Mouse (Mus musculus) C2C12 (cell line): Measurements from ENCODE around the gene Slc25a33. TPM values are rescaled to one million over a fixed set of nuclear protein-coding genes. Genes with fewer than 3 reads are reported as not detected.

Experiments
- H3K27me3 ChIP-seq: one replicate; pipeline ENCODE4 v1.6.1; 2011; ENCODE audit not compliant: control insufficient read depth, insufficient read depth, insufficient read length
- H3K36me3 ChIP-seq: one replicate; pipeline ENCODE4 v1.6.1; 2011; ENCODE audit not compliant: control insufficient read depth, insufficient read depth
- H3K4me3 ChIP-seq: one replicate; pipeline ENCODE4 v1.5.1; 2011; ENCODE audit warnings: mild to moderate bottlenecking, control low read depth; ENCODE audit not compliant: poor library complexity, insufficient read depth, severe bottlenecking
- H3K79me2 ChIP-seq: one replicate; pipeline ENCODE4 v1.6.1; 2011; ENCODE audit not compliant: control insufficient read depth, insufficient read depth
- H3K79me3 ChIP-seq: one replicate; pipeline ENCODE4 v1.6.1; 2011; ENCODE audit warnings: low read depth, control low read depth
- H3ac ChIP-seq: one replicate; pipeline ENCODE3; 2011; ENCODE audit warnings: low read depth; ENCODE audit not compliant: control insufficient read depth, insufficient read length
- CEBPB ChIP-seq: IDR thresholded peaks from one replicate; pipeline ENCODE4 v1.6.1; 2011; ENCODE audit warnings: low read depth, mild to moderate bottlenecking, control low read depth, moderate library complexity
- CTCF ChIP-seq: IDR thresholded peaks from one replicate; pipeline ENCODE4 v1.5.1; 2011; ENCODE audit not compliant: control insufficient read depth, insufficient read depth, insufficient read length
- FOSL1 ChIP-seq: IDR thresholded peaks from one replicate; pipeline ENCODE4 v1.8.0; 2011; ENCODE audit warnings: mild to moderate bottlenecking, low read length; ENCODE audit not compliant: poor library complexity, insufficient read depth, severe bottlenecking
- MAX ChIP-seq: IDR thresholded peaks from one replicate; pipeline ENCODE4 v1.6.1; 2011; ENCODE audit warnings: mild to moderate bottlenecking, control low read depth
- MYOD1 ChIP-seq: IDR thresholded peaks from one replicate; pipeline ENCODE4 v1.6.1; 2011; ENCODE audit warnings: low read depth; ENCODE audit not compliant: control insufficient read depth, insufficient read length
- MYOG ChIP-seq: IDR thresholded peaks from one replicate; pipeline ENCODE4 v1.6.1; 2011; ENCODE audit not compliant: control insufficient read depth, insufficient read length; ENCODE audit errors: extremely low read depth
- USF1 ChIP-seq: IDR thresholded peaks from one replicate; pipeline ENCODE4 v1.6.1; 2011; ENCODE audit warnings: low read depth, mild to moderate bottlenecking, control low read depth, moderate library complexity
- microRNA-seq: library from miRNA; unstranded; fragments of <30 nt; microRNA quantifications from one replicate; pipeline ENCODE4, GENCODE M21; 2019; ENCODE audit warnings: borderline microRNAs expressed
- polyA plus RNA-seq: library from polyadenylated mRNA; unstranded; fragments of >200 nt; fragmentation: generic; extraction: Trizol; gene quantifications from one replicate; pipeline ENCODE4 v1.2.1, GENCODE M21; 2012; ENCODE audit warnings: missing spikeins

The Slc25a33 gene
- polyA plus RNA-seq, 1 experiment, result 10.2 TPM

DNA sequence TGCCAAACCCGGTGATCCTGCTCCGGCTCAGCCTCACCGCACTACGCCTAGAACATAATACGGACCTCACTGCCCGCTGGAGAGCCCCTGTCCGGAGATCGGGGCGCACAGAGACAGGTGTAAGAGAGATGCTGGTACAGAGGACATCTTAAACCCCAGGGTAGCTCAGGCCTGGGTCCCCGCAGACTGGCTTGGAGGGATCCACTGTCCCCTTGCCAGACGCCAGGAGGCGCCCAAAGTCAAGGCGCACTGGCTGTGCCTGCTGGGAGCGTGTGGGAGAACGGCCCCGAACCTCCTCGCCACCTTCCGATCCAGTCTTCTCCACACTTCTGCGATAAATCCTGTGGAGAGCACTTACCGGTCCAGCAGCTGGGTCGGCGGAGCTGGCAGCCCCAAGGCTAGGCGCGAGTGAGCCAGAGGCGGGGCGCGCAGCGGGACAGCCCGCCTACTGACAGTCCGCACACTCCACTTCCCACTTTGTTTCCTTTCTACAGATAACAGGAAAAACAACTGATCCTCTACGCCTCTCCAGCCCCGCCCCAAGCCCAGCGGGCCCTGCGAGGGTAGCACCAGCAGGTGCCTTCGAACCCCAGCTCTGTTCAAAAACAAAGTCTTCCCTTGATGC lies 75.8 kb downstream of the Slc25a33 start:
- no peaks in the 10 kb centered on the region for H3K79me2 ChIP-seq
- H3ac ChIP-seq, result peak overlapping the region; percentile 14
- H3K36me3 ChIP-seq, result no peaks in the 10 kb centered on the region
- peak overlapping the region; percentile 6 for H3K4me3 ChIP-seq
- no peaks in the 10 kb centered on the region for H3K27me3 ChIP-seq
- TF ChIP-seq CEBPB (no peak), FOSL1 (no peak), MAX (no peak), MYOD1 (no peak), MYOG (no peak), USF1 (no peak), CTCF (peak; percentile 89)
- no peaks in the 10 kb centered on the region for H3K79me3 ChIP-seq

DNA sequence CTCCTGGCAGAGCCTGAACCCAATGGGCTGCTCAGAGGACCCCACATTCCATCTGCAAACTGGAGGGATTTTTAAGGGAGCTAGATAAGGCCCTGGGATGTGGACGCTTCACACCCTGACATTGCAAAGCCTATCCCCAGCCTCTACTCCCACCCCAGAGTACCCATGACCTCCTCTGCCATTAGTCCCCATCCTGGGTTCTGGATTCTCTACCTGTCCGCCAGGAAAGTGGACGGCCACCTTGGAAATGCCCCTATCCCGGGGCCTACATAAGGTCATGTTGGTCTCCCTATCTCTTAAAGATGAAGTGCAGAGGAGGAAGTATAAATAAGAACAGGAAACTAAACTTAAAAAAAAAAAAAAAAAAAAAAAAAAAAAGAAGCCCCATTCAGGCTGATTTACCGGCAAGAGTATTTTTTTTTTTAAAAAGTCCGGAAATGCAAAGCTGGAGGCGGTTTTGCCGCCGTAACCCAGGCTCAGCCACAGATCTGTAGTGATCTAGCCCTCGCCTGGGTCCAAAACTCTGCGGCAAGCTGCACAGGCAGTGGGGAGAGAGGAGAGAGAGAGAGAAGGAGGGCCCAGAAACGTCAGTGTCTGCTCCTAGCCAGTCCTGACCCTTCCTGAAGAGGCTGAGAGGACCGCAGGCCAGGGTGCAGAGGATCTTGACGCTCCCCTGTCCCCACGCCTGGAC lies 76.4 kb downstream of the Slc25a33 start:
- Histone ChIP-seq H3K79me3 (no peaks in the 10 kb centered on the region), H3K27me3 (no peaks in the 10 kb centered on the region), H3K4me3 (no peak overlapping the region), H3ac (peak overlapping the region; percentile 1), H3K36me3 (no peaks in the 10 kb centered on the region), H3K79me2 (no peaks in the 10 kb centered on the region)
- no peak for TF ChIP-seq USF1
- no peak for TF ChIP-seq CTCF
- TF ChIP-seq FOSL1, result no peak
- no peak for TF ChIP-seq MYOD1
- no peak for TF ChIP-seq MAX
- no peak for TF ChIP-seq MYOG
- TF ChIP-seq CEBPB, result no peak

DNA sequence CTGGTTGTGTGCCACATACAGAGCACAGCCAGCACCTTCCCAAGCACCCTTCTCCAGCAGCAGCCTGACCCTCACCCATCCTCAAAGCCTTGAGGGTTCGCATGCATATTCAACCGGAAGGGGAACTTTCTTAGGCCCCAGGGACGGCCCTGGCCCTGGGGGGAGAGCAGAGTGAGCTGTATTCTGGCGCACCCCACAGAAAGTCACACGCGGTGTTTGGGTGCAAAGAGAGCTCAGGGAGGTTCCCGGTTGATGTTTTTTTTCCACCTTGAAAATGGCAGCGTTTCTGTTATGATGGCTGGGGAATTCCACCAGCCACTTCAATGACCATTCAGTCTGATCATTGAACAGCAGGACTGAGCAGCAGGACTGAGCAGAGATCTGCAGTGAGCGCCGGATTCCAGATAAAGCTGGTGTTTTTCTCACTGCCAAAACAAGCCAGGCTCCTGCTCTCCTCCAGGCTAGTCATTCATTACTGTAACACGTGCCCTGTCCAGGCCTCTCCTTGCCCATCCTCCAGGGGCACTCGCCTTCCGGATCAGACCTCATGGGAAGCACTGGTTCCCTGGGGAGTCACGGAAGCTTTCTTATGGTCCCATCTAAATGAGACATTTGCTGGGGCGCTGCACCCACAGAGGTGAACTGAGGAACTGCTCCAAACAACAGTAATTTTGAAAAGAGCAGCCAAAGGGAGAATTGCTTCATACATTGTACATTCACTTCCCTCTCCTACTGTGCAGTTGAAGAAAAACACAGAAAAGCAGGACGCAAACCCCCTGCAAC lies 77.7 kb downstream of the Slc25a33 start:
- Histone ChIP-seq H3ac (no peak overlapping the region), H3K79me3 (no peaks in the 10 kb centered on the region), H3K36me3 (no peaks in the 10 kb centered on the region), H3K79me2 (no peaks in the 10 kb centered on the region), H3K27me3 (no peaks in the 10 kb centered on the region), H3K4me3 (no peak overlapping the region)
- TF ChIP-seq CEBPB, result no peak
- TF ChIP-seq USF1, result no peak
- no peak for TF ChIP-seq MAX
- no peak for TF ChIP-seq MYOD1
- no peak for TF ChIP-seq CTCF
- TF ChIP-seq MYOG, result no peak
- no peak for TF ChIP-seq FOSL1

Small RNA genes within 50 kb of the gene (microRNA-seq; reads per million reads assigned to microRNA genes)
- not detected for gene Gm47301

Other genes starting within 250 kb of the Slc25a33 start
- 45.3 TPM for gene Clstn1, start 187.8 kb downstream of the Slc25a33 start, polyA plus RNA-seq
- 1.5 TPM for gene Pik3cd, start 71.7 kb downstream of the Slc25a33 start, polyA plus RNA-seq
- gene Tmem201, start 36.2 kb downstream of the Slc25a33 start, polyA plus RNA-seq, result 27.7 TPM
- 3.0 TPM for gene Spsb1, start 180.8 kb upstream of the Slc25a33 start, polyA plus RNA-seq
- gene H6pd, start 234.7 kb upstream of the Slc25a33 start, polyA plus RNA-seq, result 14.9 TPM